Mouse (Mus musculus) Patski (cell line): Measurements from ENCODE around the gene Gm20388. TPM values are rescaled to one million over a fixed set of nuclear protein-coding genes. Genes with fewer than 3 reads are reported as not detected.
A peak's percentile ranks its signal among the peaks of the same experiment; 100 is the strongest.
"Not testable (repeated sequence)": the region's sequence is repeated elsewhere in the genome, so short reads cannot be mapped to it uniquely, and the experiment has no call there.

Experiments used
- ATAC-seq: fragments of 100-300 bp; one replicate; pipeline ENCODE4 v1.8.0; 2021
- CTCF ChIA-PET: fragments of 350-600 bp; sonication (Branson Sonifier 250); formaldehyde crosslinking; loops from one replicate; lab custom pipeline; 2022; ENCODE audit warnings: inconsistent platforms; lab: Charles Lee
- POLR2A ChIA-PET: fragments of 350-600 bp; sonication (Branson Sonifier 250); formaldehyde crosslinking; loops from one replicate; lab custom pipeline; 2022; ENCODE audit warnings: antibody characterized with exemption, inconsistent platforms; lab: Charles Lee
- DNase-seq: peaks from one replicate; pipeline ENCODE4 v3.0.0-alpha.2; 2011; ENCODE audit warnings: low read depth, low spot score
- H3K27me3 ChIP-seq: fragments of 371-371 bp; one replicate; pipeline ENCODE4 v1.5.1; 2021
- CTCF ChIP-seq: fragments of 100-300 bp; IDR thresholded peaks from one replicate; pipeline ENCODE4 v1.5.1; 2021
- in situ Hi-C: fragments of 300-500 bp; cut with MboI; formaldehyde crosslinking; loops from 3 replicates; pipeline ENCODE4 v1.11.1; 2018; ENCODE audit warnings: low pct_unique_long_range_greater_than_20kb, mixed read lengths
- polyA plus RNA-seq: library from polyadenylated mRNA; unstranded; gene quantifications from one replicate; pipeline ENCODE4 v1.2.3, GENCODE M21; 2021

Gm20388 gene
- polyA plus RNA-seq, 1 experiment from 2014 or later: 86.7 TPM

- in situ Hi-C loops: no loop called here
- ChIA-PET POLR2A (no interaction called here), CTCF (no interaction called here)
- no peak for TF ChIP-seq CTCF
- H3K27me3 ChIP-seq: no peaks in the 10 kb centered on the region
- ATAC-seq (no peak), DNase-seq (no peak)
Observed at GRCm38 (mm10) chr8:123989128-123989527, 4078.5 kb downstream of the Gm20388 start.

- no peaks in the 10 kb centered on the region for H3K27me3 ChIP-seq
- in situ Hi-C loops: no loop called here
- DNase-seq: no peak
- POLR2A ChIA-PET: no interaction called here
- TF ChIP-seq CTCF: no peak
- no peak for ATAC-seq
- CTCF ChIA-PET: no interaction called here
Observed at GRCm38 (mm10) chr8:123990277-123991049, 4079.8 kb downstream of the Gm20388 start.

GRCm38 (mm10) chr8:123992587-123992986, 4081.9 kb downstream of the Gm20388 start:
- DNase-seq (no peak), ATAC-seq (no peak)
- TF ChIP-seq CTCF: no peak

GRCm38 (mm10) chr8:123993597-123993996, 4083.0 kb downstream of the Gm20388 start:
- ChIA-PET POLR2A (interaction anchor here (0.5 to 1.8 kb wide), 2 partner anchors 9 to 44 kb away, joined by 3 to 5 read pairs; no protein-coding TSS in a partner anchor), CTCF (interaction anchor here (0.6 to 1.7 kb wide), 3 partner anchors 9 to 44 kb away, joined by 3 to 7 read pairs (median 3); partner anchors contain the start of gene Nup133)
- DNase-seq: no peak
- H3K27me3 ChIP-seq: no peaks in the 10 kb centered on the region
- no peak for ATAC-seq
- no peak for TF ChIP-seq CTCF
- in situ Hi-C loops: no loop called here

More at GRCm38 (mm10) chr8:123992587-123992986, 4081.9 kb downstream of the Gm20388 start:
- no peaks in the 10 kb centered on the region for H3K27me3 ChIP-seq
- in situ Hi-C loops: no loop called here
- CTCF ChIA-PET: interaction anchor here (0.6 to 1.7 kb wide), 4 partner anchors 10 to 346 kb away, joined by 3 to 7 read pairs (median 3); partner anchors contain the start of gene Nup133
- POLR2A ChIA-PET: interaction anchor here (0.5 to 1.8 kb wide), 3 partner anchors 23 to 187 kb away, joined by 3 to 5 read pairs (median 5); partner anchors contain the start of gene Rab4a

GRCm38 (mm10) chr8:123993997-123994396, 4083.4 kb downstream of the Gm20388 start:
- no peak for DNase-seq
- no peaks in the 10 kb centered on the region for H3K27me3 ChIP-seq
- ATAC-seq: no peak
- ChIA-PET CTCF (interaction anchor here (0.6 kb wide), 1 partner anchor 15 kb away, joined by 3 read pairs; no protein-coding TSS in a partner anchor), POLR2A (interaction anchor here (0.5 to 1.8 kb wide), 2 partner anchors 9 to 44 kb away, joined by 3 to 5 read pairs; no protein-coding TSS in a partner anchor)
- TF ChIP-seq CTCF: no peak
- in situ Hi-C loops: no loop called here

- DNase-seq: no peak
- CTCF ChIA-PET: no interaction called here
Observed at GRCm38 (mm10) chr8:123999568-123999967, 4088.9 kb downstream of the Gm20388 start.

GRCm38 (mm10) chr8:124002546-124003108, 4092.0 kb downstream of the Gm20388 start:
- ChIA-PET CTCF (interaction anchor here (0.9 to 2.0 kb wide), 4 partner anchors 10 to 15 kb away, joined by 3 to 7 read pairs (median 4); no protein-coding TSS in a partner anchor), POLR2A (no interaction called here)
- DNase-seq (no peak), ATAC-seq (no peak)
- H3K27me3 ChIP-seq: no peaks in the 10 kb centered on the region
- TF ChIP-seq CTCF: no peak
- in situ Hi-C loops: no loop called here

More at GRCm38 (mm10) chr8:123999568-123999967, 4088.9 kb downstream of the Gm20388 start:
- no peaks in the 10 kb centered on the region for H3K27me3 ChIP-seq
- ATAC-seq: peak; percentile 52
- no peak for TF ChIP-seq CTCF
- in situ Hi-C loops: no loop called here
- POLR2A ChIA-PET: no interaction called here

- no peak for DNase-seq
- POLR2A ChIA-PET: no interaction called here
Observed at GRCm38 (mm10) chr8:124007829-124008228, 4097.2 kb downstream of the Gm20388 start.

GRCm38 (mm10) chr8:124011580-124011979, 4100.9 kb downstream of the Gm20388 start:
- ATAC-seq: no peak
- no peak for DNase-seq
- TF ChIP-seq CTCF: no peak
- in situ Hi-C loops: no loop called here
- H3K27me3 ChIP-seq: no peaks in the 10 kb centered on the region
- POLR2A ChIA-PET: no interaction called here
- CTCF ChIA-PET: no interaction called here

More at GRCm38 (mm10) chr8:124007829-124008228, 4097.2 kb downstream of the Gm20388 start:
- in situ Hi-C loops: no loop called here
- TF ChIP-seq CTCF: no peak
- CTCF ChIA-PET: no interaction called here
- ATAC-seq: no peak
- no peaks in the 10 kb centered on the region for H3K27me3 ChIP-seq

- DNase-seq (no peak), ATAC-seq (no peak)
- no peak for TF ChIP-seq CTCF
- CTCF ChIA-PET: no interaction called here
- POLR2A ChIA-PET: no interaction called here
- H3K27me3 ChIP-seq: no peaks in the 10 kb centered on the region
- in situ Hi-C loops: no loop called here
Observed at GRCm38 (mm10) chr8:124011989-124012586, 4101.4 kb downstream of the Gm20388 start.

GRCm38 (mm10) chr8:124014299-124014698, 4103.7 kb downstream of the Gm20388 start:
- CTCF ChIA-PET, ATAC-seq, in situ Hi-C loops, DNase-seq, POLR2A ChIA-PET, H3K27me3 ChIP-seq: not testable (repeated sequence)
